Mouse (Mus musculus): ENCODE results near the gene Kbtbd4.
"Not testable (repeated sequence)": the region's sequence is repeated elsewhere in the genome, so short reads cannot be mapped to it uniquely, and the experiment has no call there.

- TF ChIP-seq GATA1 (IDR thresholded peaks at IDR 0.05; ENCODE audit: borderline replicate concordance, low read length); FLI1 (IDR thresholded peaks at IDR 0.05; ENCODE audit: low read length): not testable (repeated sequence)
Observed at GRCm38 (mm10) chr2:90894299-90894677, 10.3 kb upstream of the Kbtbd4 start.
